Mouse (Mus musculus) lung, postnatal 14 days (tissue): ENCODE results near the gene Pear1.

Source experiments
- DNase-seq: peaks from one replicate; pipeline ENCODE4 v3.0.0; 2021

Pear1 gene

GRCm38 (mm10) chr3:87763683-87764289 is 60.3 kb downstream of the Pear1 start:
- DNase-seq, result peak; percentile 76

- DNase-seq, result no peak
Measured at GRCm38 (mm10) chr3:87763202-87763601, 60.9 kb downstream of the Pear1 start.

- DNase-seq, result no peak
Measured at GRCm38 (mm10) chr3:87761408-87762375, 62.4 kb downstream of the Pear1 start.

- DNase-seq, result no peak
Measured at GRCm38 (mm10) chr3:87758641-87759040, 65.5 kb downstream of the Pear1 start.

DNA sequence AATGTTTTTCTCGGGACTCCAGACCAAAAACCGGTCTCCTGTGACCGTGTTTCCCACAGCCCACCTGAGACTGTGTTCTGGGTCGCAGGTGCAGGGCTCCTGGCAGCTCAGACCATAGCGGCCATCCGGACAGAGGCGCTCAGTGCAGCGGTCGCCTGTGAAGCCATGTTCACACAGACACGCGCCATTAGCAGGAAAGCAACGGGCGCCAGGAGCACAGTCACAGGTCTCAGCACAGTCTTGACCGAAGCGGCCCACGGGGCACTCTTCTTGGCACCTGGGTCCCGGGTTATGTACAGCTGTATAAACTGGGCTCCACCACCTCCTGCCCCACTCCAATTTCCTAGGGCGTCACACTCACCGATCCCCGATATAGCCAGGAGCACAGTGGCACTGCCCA is 67.6 kb downstream of the Pear1 start:
- no peak for DNase-seq

- DNase-seq, result peak; percentile 92
Measured at GRCm38 (mm10) chr3:87755964-87756363, 68.1 kb downstream of the Pear1 start.

GRCm38 (mm10) chr3:87753829-87754228 is 70.3 kb downstream of the Pear1 start:
- DNase-seq, result no peak

- no peak for DNase-seq
Measured at GRCm38 (mm10) chr3:87752567-87752966, 71.5 kb downstream of the Pear1 start.

GRCm38 (mm10) chr3:87749977-87750376 is 74.1 kb downstream of the Pear1 start:
- no peak for DNase-seq

DNA sequence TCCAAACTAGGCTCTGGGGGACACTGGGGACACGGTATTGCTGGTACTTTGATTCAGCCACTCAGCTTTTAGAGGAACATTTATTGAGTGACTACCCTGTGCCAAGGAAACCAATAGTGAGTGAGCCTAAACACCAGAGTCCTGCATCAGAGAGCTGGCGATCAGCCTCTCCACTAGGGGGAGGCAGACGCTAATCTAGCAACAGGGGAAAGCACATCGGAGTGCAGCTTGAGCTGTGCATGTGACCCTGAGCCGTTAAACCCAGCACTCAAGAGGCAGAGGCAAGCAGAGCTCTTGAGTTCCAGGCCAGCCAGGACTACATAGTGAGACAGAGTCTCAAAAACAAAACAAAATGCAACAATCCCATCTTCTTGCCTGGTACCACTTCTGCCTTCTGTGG is 75.1 kb downstream of the Pear1 start:
- DNase-seq, result peak; percentile 69

DNA sequence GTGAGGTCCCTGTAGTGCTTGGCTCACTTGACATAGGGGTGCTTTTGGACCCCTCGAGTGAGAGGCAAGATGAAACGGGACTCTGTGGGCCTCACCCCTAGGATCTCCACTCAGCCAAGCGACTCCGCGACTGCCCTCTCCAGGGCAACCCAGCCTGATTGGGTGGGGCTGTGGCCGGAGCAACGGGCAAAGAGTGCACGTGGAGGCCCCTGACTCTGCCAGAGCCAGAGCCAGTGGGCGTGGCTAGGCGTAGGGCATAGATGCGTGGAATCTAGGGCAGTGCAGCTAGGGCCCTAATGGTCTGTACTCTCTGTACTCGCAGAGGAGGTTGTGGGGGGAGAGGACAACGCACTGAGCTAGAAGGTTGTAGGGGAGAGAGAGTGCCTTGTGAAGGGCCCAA is 75.7 kb downstream of the Pear1 start, which contains the start of gene Lrrc71:
Gene Lrrc71, minus strand, starts transcription at position 195 of the 400 bp plus-strand sequence.
- no peak for DNase-seq

DNA sequence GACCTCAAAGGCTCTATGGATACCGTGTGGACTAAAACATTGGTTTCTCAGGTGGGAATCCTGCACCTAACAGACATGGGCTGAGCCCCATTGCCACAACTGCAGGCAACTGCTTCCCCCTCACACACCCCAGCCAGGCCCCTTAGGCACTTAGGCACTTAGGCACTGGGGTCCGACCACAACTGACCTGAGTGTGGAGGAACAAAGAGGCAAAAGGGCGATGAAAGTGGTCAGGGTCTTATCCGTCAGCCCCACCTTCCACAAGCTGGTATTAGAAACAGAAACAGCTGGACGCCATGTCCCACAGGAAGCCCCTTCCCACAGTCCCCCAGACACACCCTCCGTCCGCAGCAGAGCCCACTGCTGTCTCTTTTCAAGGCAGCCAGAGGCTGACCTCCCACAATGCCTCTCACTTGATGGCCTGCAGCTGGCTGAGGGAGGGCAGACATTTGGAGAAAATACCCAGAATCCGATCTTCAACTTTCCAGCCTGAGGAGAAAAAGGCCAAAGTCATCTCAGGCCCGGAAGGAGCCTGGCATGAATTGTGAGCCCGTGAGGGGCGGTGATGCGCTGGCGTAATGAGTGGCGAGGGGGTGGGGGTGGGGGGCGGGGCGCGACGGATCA is 79.0 kb downstream of the Pear1 start:
- no peak for DNase-seq

GRCm38 (mm10) chr3:87743927-87744326 is 80.2 kb downstream of the Pear1 start:
- no peak for DNase-seq

DNA sequence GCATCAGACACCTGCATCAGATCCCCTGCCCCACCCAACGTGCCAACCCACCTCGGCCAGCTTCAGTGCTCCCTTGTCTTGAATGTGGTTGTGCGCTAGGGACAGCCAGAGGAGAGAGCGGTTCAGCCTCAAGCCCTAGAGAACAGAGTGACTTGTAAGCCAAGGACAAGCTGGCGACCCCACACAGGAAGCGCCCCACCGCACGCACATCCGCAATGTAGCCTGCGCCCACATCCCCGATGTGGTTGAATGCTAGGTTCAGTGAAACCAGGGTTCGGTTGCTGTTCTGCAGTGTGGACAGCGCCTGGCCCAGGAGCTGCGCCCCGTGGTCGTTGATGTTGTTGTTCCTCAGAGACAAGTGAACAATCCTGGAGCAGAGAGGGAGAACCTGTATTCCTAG is 81.4 kb downstream of the Pear1 start:
- no peak for DNase-seq

DNA sequence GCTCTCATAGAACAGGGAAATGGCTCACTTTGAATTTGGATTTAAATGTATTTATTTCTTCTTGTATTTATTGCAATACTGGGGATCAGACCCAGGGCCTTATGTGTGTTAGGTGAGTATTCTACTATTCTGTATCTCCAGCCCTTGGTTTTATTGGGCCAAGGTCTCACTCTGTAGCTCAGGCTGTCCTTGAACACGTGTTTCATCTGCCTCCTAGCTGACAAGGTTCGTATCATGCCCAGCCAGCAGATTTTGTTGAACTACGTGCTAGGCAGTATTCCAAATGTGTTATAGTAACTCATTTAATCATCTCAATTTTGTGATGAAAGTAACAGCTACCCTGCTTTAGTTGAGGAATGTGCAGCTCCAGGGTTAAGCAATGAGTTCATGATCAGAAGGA is 82.1 kb downstream of the Pear1 start:
- no peak for DNase-seq

DNA sequence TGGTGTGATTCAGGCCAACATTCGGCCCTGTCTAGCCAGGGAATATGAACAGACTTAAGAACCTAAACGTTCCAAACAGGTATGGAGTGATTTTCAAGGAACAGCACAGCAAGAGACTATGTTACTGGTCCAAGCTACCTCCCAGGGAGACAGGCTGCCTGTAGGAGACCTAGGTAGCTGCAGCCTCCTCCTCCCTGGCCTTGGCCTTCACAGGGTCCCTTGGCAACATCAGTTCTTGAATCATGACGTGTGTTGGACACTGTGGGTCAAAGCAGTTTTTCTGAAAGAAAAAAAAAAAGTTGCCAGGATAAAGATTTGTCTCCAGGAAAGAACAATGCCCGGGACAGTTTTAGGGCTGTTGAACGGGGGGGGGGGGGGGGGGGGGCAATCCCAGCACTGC is 85.2 kb downstream of the Pear1 start:
- DNase-seq, result no peak

GRCm38 (mm10) chr3:87735335-87735734 is 88.8 kb downstream of the Pear1 start:
- no peak for DNase-seq

DNA sequence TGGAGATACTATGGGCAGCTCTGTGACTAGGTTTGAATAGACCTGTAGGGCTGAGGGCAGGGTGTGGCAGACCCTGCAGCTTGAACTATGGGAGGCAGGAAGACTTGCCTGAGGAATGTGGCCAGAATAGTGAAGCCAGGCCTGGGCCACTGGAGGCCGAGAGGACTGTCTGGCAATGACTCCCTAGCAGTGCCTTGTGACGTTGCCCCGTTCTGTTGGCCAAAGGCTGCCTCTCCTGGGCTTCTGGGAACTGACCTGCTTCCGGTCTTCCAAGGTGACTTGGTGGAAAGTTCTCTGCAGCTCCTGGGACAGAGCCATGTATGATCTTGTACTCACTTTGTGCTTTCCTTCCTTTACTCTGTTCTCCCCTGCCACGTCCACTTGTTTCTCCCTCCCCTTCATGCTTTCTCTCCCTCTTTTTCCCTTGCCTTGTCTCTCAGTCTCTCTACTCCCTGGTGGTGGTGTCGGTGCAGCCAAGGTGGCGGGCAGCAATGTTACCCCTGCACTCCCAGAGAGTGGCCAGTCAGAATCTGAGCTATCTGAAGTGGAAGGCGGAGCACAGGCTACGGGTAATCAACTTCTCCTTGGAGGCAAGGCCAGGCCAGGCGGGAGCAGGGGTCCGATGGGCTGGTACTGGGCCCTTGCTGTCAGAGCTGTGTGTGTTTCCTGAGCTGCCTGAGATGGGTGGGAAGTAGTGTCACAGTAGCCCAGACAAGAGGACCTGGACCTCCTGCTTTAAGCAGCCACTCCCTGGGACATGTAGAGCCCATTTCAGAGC is 89.9 kb downstream of the Pear1 start:
- no peak for DNase-seq

DNA sequence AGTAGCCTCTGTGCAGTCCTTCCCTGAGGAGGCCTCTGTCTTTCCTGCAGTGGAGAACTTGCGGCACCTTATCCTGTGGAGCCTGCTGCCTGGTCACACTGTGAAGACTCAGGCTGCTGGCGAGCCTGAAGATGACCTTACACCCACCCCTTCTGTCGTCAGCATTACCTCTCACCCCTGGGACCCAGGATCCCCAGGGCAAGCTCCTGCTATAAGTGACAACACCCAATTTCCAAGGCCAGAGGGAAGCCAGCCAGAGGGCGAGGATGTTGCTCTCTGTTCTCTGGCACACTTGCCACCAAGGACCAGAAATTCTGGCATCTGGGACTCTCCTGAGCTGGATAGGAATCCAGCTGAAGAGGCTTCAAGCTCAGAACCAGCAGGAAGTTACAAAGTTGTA is 91.0 kb downstream of the Pear1 start:
- no peak for DNase-seq

- DNase-seq, result no peak
Measured at GRCm38 (mm10) chr3:87728696-87729095, 95.4 kb downstream of the Pear1 start.

DNA sequence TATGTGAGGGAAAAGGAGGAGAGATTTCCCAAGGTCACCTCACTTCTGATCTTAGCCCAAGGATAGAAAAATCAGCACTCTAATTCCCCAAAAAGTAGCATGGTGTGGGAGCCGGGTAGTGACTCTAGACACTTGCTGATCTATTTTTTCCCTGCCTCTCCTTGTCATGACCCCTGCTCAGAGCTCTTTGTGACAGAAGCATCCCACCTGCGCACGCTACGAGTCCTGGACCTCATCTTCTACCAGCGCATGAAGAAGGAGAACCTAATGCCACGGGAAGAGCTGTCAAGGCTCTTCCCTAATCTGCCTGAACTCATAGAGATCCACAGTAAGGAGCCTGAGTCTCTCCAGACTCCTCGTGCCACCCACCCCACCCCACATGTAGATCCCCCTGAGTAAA is 97.9 kb downstream of the Pear1 start:
- DNase-seq, result no peak

DNA sequence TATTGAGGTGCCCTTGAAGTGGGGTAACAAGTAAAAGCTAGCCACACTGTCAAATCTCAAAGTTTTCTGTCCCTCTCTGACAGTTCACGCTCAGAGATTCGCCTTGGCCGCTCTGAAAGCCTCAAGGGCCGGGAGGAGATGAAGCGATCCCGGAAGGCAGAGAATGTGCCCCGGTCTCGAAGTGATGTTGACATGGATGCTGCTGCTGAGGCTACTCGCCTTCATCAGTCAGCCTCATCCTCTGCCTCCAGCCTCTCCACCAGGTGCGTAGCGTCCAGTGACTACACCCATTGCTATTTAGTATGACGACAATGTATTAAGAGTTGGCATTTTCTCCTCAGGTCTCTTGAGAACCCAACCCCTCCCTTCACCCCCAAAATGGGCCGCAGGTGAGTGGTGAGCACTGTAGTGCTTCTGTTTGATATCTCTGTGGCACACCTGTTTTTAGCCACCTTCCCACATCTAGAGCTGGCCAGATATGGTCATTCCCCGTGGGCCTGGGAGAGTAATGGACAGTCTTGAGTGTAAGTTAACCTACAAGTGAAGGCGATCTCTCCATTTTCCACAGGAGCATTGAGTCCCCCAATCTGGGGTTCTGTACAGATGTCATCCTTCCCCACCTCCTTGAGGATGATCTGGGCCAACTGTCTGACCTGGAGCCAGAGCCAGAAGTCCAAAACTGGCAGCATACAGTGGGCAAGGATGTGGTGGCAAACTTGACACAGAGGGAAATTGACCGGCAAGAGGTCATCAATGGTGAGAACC is 98.5 kb downstream of the Pear1 start:
- DNase-seq, result no peak
